Mouse (Mus musculus) midbrain, embryonic 13.5 days (tissue): ENCODE data around the gene Pam. TPM values are rescaled to one million over a fixed set of nuclear protein-coding genes. Genes with fewer than 3 reads are reported as not detected.
"Not testable (repeated sequence)": the region's sequence is repeated elsewhere in the genome, so short reads cannot be mapped to it uniquely, and the experiment has no call there.

ENCODE experiments used
- ATAC-seq: fragments of 200-750 bp; cut with Nextera tagmentation; 2 replicates; pipeline ENCODE4 v1.8.0; 2017; ENCODE audit warnings: mild to moderate bottlenecking, moderate TSS enrichment, moderate library complexity
- H3K27ac ChIP-seq: fragments of 300-500 bp; sonication (generic); 2 replicates; pipeline ENCODE4 v1.5.1; 2015; ENCODE audit warnings: inconsistent platforms, mild to moderate bottlenecking, moderate library complexity
- H3K27me3 ChIP-seq: fragments of 300-500 bp; sonication (generic); 2 replicates; pipeline ENCODE4 v1.6.1; 2015; ENCODE audit warnings: mild to moderate bottlenecking, inconsistent platforms
- H3K36me3 ChIP-seq: fragments of 300-500 bp; sonication (generic); 2 replicates; pipeline ENCODE4 v1.6.1; 2015; ENCODE audit warnings: mild to moderate bottlenecking, inconsistent platforms
- H3K4me1 ChIP-seq: fragments of 300-500 bp; sonication (generic); replicated peaks from 2 replicates; pipeline ENCODE4 v1.6.1; 2015; ENCODE audit warnings: inconsistent platforms
- H3K4me2 ChIP-seq: fragments of 300-500 bp; sonication (generic); replicated peaks from 2 replicates; pipeline ENCODE4 v1.6.1; 2015; ENCODE audit warnings: moderate library complexity, mild to moderate bottlenecking, inconsistent platforms
- H3K4me3 ChIP-seq: fragments of 300-500 bp; sonication (generic); replicated peaks from 2 replicates; pipeline ENCODE4 v1.5.1; 2015; ENCODE audit warnings: mild to moderate bottlenecking, inconsistent platforms
- H3K9ac ChIP-seq: fragments of 300-500 bp; sonication (generic); replicated peaks from 2 replicates; pipeline ENCODE4 v1.6.1; 2015; ENCODE audit warnings: mild to moderate bottlenecking, inconsistent platforms
- H3K9me3 ChIP-seq: fragments of 300-500 bp; sonication (generic); 2 replicates; pipeline ENCODE4 v1.6.1; 2016; ENCODE audit warnings: mild to moderate bottlenecking, inconsistent platforms
- WGBS: fragments of 180-500 bp; shearing (Covaris S2); methylation state at CpG from one replicate; pipeline ENCODE4 v1.1.7; 2015; 5-methylcytosine and 5-hydroxymethylcytosine counted together
- polyA plus RNA-seq: library from polyadenylated mRNA; unstranded; fragments of >200 nt; fragmentation: Nextera tagmentation; extraction: Ambion mirVana; gene quantifications from 2 replicates; pipeline ENCODE4 v1.2.1, GENCODE M21; 2015

Gene Pam
- polyA plus RNA-seq, 1 experiment from 2014 or later, result 37.6 TPM

- WGBS, result 83% methylated on average over 1 of the region's 1 CpGs
- H3K4me3 ChIP-seq, result no peak overlapping the region
- no peaks in the 10 kb centered on the region for H3K27me3 ChIP-seq
- H3K4me2 ChIP-seq, result no peak overlapping the region
- no peaks in the 10 kb centered on the region for H3K36me3 ChIP-seq
- H3K9ac ChIP-seq, result no peak overlapping the region
- H3K9me3 ChIP-seq, result no peaks in the 10 kb centered on the region
- H3K4me1 ChIP-seq, result peaks cover 27% of the 10 kb centered on the region
- no peak overlapping the region for H3K27ac ChIP-seq
- ATAC-seq, result no peak
Measured at GRCm38 (mm10) chr1:97979422-97979821, 116.0 kb downstream of the Pam start.

GRCm38 (mm10) chr1:97977521-97977920 lies 117.9 kb downstream of the Pam start:
- Histone ChIP-seq H3K9me3 (no peaks in the 10 kb centered on the region), H3K4me2 (peak overlapping the region; percentile 80), H3K9ac (peak overlapping the region; percentile 88), H3K4me3 (peak overlapping the region; percentile 79), H3K36me3 (no peaks in the 10 kb centered on the region), H3K27me3 (no peaks in the 10 kb centered on the region), H3K4me1 (peaks cover 27% of the 10 kb centered on the region), H3K27ac (peak overlapping the region; percentile 88; the same call in 1 of the 2 replicates)
- ATAC-seq, result no peak
- WGBS, result 2% methylated on average over 7 of the region's 7 CpGs

GRCm38 (mm10) chr1:97976873-97977473 lies 118.5 kb downstream of the Pam start:
- Histone ChIP-seq H3K27me3 (no peaks in the 10 kb centered on the region), H3K9ac (peak overlapping the region; percentile 88), H3K4me2 (peak overlapping the region; percentile 80), H3K36me3 (no peaks in the 10 kb centered on the region), H3K4me3 (peak overlapping the region; percentile 79), H3K27ac (peak overlapping the region; percentile 88), H3K4me1 (peaks cover 27% of the 10 kb centered on the region), H3K9me3 (no peaks in the 10 kb centered on the region)
- under 1% methylated on average over 47 of the region's 47 CpGs for WGBS
- ATAC-seq, result peak; percentile 94

GRCm38 (mm10) chr1:97976072-97976471 lies 119.4 kb downstream of the Pam start:
- H3K27ac ChIP-seq, result no peak overlapping the region
- H3K4me2 ChIP-seq, result peak overlapping the region; percentile 80
- 0 out of 2 replicates have a peak, but pooled peaks have one; percentile 17 for ATAC-seq
- no peaks in the 10 kb centered on the region for H3K9me3 ChIP-seq
- peaks cover 27% of the 10 kb centered on the region for H3K4me1 ChIP-seq
- H3K27me3 ChIP-seq, result no peaks in the 10 kb centered on the region
- H3K9ac ChIP-seq, result peak overlapping the region; percentile 88; the same call in 1 of the 2 replicates
- 43% methylated on average over 13 of the region's 13 CpGs for WGBS
- peak overlapping the region; percentile 79 for H3K4me3 ChIP-seq
- H3K36me3 ChIP-seq, result no peaks in the 10 kb centered on the region

- WGBS, result 41% methylated on average over 11 of the region's 11 CpGs
- ATAC-seq, result peak; percentile 38
- Histone ChIP-seq H3K36me3 (0 out of 2 replicates have a peak, but pooled peaks cover 3% of the 10 kb centered on the region), H3K27ac (0 out of 2 replicates have a peak overlapping the region, but pooled peaks have one; percentile 30), H3K9me3 (no peaks in the 10 kb centered on the region), H3K4me1 (peaks cover 27% of the 10 kb centered on the region), H3K27me3 (no peaks in the 10 kb centered on the region), H3K9ac (peak overlapping the region; percentile 51; the same call in 1 of the 2 replicates), H3K4me2 (peak overlapping the region; percentile 30), H3K4me3 (no peak overlapping the region)
Measured at GRCm38 (mm10) chr1:97974968-97975367, 120.5 kb downstream of the Pam start.

- H3K9ac ChIP-seq, result no peak overlapping the region
- H3K9me3 ChIP-seq, result no peaks in the 10 kb centered on the region
- peaks cover 10% of the 10 kb centered on the region for H3K4me1 ChIP-seq
- 87% methylated on average over 4 of the region's 4 CpGs for WGBS
- H3K4me3 ChIP-seq, result no peak overlapping the region
- H3K36me3 ChIP-seq, result 0 out of 2 replicates have a peak, but pooled peaks cover 6% of the 10 kb centered on the region
- H3K27me3 ChIP-seq, result no peaks in the 10 kb centered on the region
- no peak overlapping the region for H3K4me2 ChIP-seq
- no peak overlapping the region for H3K27ac ChIP-seq
- ATAC-seq, result no peak
Measured at GRCm38 (mm10) chr1:97969765-97970164, 125.7 kb downstream of the Pam start.

GRCm38 (mm10) chr1:97963711-97964110 lies 131.7 kb downstream of the Pam start:
- no peaks in the 10 kb centered on the region for H3K9me3 ChIP-seq
- no peak overlapping the region for H3K4me3 ChIP-seq
- H3K27me3 ChIP-seq, result no peaks in the 10 kb centered on the region
- H3K4me2 ChIP-seq, result no peak overlapping the region
- H3K36me3 ChIP-seq, result no peaks in the 10 kb centered on the region
- H3K9ac ChIP-seq, result no peak overlapping the region
- ATAC-seq, result no peak
- no peak overlapping the region for H3K27ac ChIP-seq
- peaks cover 7% of the 10 kb centered on the region for H3K4me1 ChIP-seq
- WGBS, result 89% methylated on average over 2 of the region's 2 CpGs

GRCm38 (mm10) chr1:97962134-97962533 lies 133.3 kb downstream of the Pam start:
- Histone ChIP-seq H3K9me3 (no peaks in the 10 kb centered on the region), H3K27me3 (no peaks in the 10 kb centered on the region), H3K4me1 (no peaks in the 10 kb centered on the region), H3K4me3 (no peak overlapping the region), H3K4me2 (no peak overlapping the region), H3K27ac (no peak overlapping the region), H3K36me3 (no peaks in the 10 kb centered on the region), H3K9ac (no peak overlapping the region)
- no peak for ATAC-seq
- 88% methylated on average over 7 of the region's 7 CpGs for WGBS

GRCm38 (mm10) chr1:97960681-97961080 lies 134.8 kb downstream of the Pam start:
- H3K4me3 ChIP-seq, result no peak overlapping the region
- H3K9me3 ChIP-seq, result no peaks in the 10 kb centered on the region
- no peaks in the 10 kb centered on the region for H3K36me3 ChIP-seq
- no peak for ATAC-seq
- no peaks in the 10 kb centered on the region for H3K27me3 ChIP-seq
- 91% methylated on average over 3 of the region's 3 CpGs for WGBS
- H3K27ac ChIP-seq, result no peak overlapping the region
- H3K4me2 ChIP-seq, result no peak overlapping the region
- H3K9ac ChIP-seq, result no peak overlapping the region
- H3K4me1 ChIP-seq, result no peaks in the 10 kb centered on the region

- Histone ChIP-seq H3K4me3 (no peak overlapping the region), H3K4me2 (no peak overlapping the region), H3K27me3 (no peaks in the 10 kb centered on the region), H3K36me3 (no peaks in the 10 kb centered on the region), H3K9ac (no peak overlapping the region), H3K4me1 (no peaks in the 10 kb centered on the region), H3K9me3 (no peaks in the 10 kb centered on the region), H3K27ac (no peak overlapping the region)
- 83% methylated on average over 6 of the region's 6 CpGs for WGBS
- no peak for ATAC-seq
Measured at GRCm38 (mm10) chr1:97960124-97960523, 135.3 kb downstream of the Pam start.

- 98% methylated on average over 4 of the region's 4 CpGs for WGBS
- ATAC-seq, result no peak
- Histone ChIP-seq H3K9me3 (no peaks in the 10 kb centered on the region), H3K4me2 (no peak overlapping the region), H3K9ac (no peak overlapping the region), H3K27me3 (no peaks in the 10 kb centered on the region), H3K27ac (no peak overlapping the region), H3K36me3 (no peaks in the 10 kb centered on the region), H3K4me3 (no peak overlapping the region), H3K4me1 (no peaks in the 10 kb centered on the region)
Measured at GRCm38 (mm10) chr1:97958759-97959158, 136.7 kb downstream of the Pam start.

GRCm38 (mm10) chr1:97949258-97949657 lies 146.2 kb downstream of the Pam start:
- ATAC-seq, H3K9ac ChIP-seq, H3K9me3 ChIP-seq, H3K4me1 ChIP-seq, H3K4me3 ChIP-seq, H3K36me3 ChIP-seq, H3K27ac ChIP-seq, H3K4me2 ChIP-seq, H3K27me3 ChIP-seq: not testable (repeated sequence)
- 94% methylated on average over 17 of the region's 17 CpGs for WGBS

- Histone ChIP-seq H3K4me1 (peaks cover 10% of the 10 kb centered on the region), H3K9ac (no peak overlapping the region), H3K36me3 (no peaks in the 10 kb centered on the region), H3K4me3 (no peak overlapping the region), H3K9me3 (no peaks in the 10 kb centered on the region), H3K27me3 (no peaks in the 10 kb centered on the region), H3K27ac (no peak overlapping the region), H3K4me2 (no peak overlapping the region)
- no peak for ATAC-seq
- 77% methylated on average over 3 of the region's 3 CpGs for WGBS
Measured at GRCm38 (mm10) chr1:97947100-97947499, 148.3 kb downstream of the Pam start.
